Mouse (Mus musculus): Measurements from ENCODE around the gene Tcea2. TPM values are rescaled to one million over a fixed set of nuclear protein-coding genes. Genes with fewer than 3 reads are reported as not detected.
A peak's percentile ranks its signal among the peaks of the same experiment; 100 is the strongest.

Tcea2 gene
- total RNA-seq, 2 experiments from 2014 or later, result 6.1 to 7.3 TPM

GRCm38 (mm10) chr2:181696801-181697420, 16.8 kb downstream of the Tcea2 start:
- intact Hi-C loops (cut with DNase I), result no loop called here
- no peak for DNase-seq

GRCm38 (mm10) chr2:181698241-181698640, 18.1 kb downstream of the Tcea2 start, which contains the start of gene Lkaaear1:
Gene Lkaaear1, minus strand, starts transcription at chr2:181698442.
- intact Hi-C loops (cut with DNase I), result no loop called here
- DNase-seq, result no peak

GRCm38 (mm10) chr2:181706668-181707067, 26.6 kb downstream of the Tcea2 start:
- no peak for DNase-seq

GRCm38 (mm10) chr2:181713749-181714148, 33.6 kb downstream of the Tcea2 start:
- intact Hi-C loops (cut with DNase I), result no loop called here
- DNase-seq, result no peak

More at GRCm38 (mm10) chr2:181706668-181707067, 26.6 kb downstream of the Tcea2 start:
- intact Hi-C loops (cut with DNase I), result loop anchor here (1.0 to 2.0 kb wide), 2 partner anchors 26 to 48 kb away; partner anchors contain the start of gene Tcea2

- intact Hi-C loops (cut with DNase I), result no loop called here
- DNase-seq, result no peak
Observed at GRCm38 (mm10) chr2:181714903-181715326, 34.8 kb downstream of the Tcea2 start, which contains the start of gene Oprl1. Gene Oprl1, plus strand, starts transcription at chr2:181715016.

GRCm38 (mm10) chr2:181715382-181715781, 35.3 kb downstream of the Tcea2 start:
- intact Hi-C loops (cut with DNase I), result no loop called here
- DNase-seq, result no peak

- no peak for DNase-seq
- intact Hi-C loops (cut with DNase I), result no loop called here
Observed at GRCm38 (mm10) chr2:181716991-181717390, 36.9 kb downstream of the Tcea2 start.

- intact Hi-C loops (cut with DNase I), result no loop called here
- DNase-seq, result no peak
Observed at GRCm38 (mm10) chr2:181720061-181720460, 40.0 kb downstream of the Tcea2 start.

GRCm38 (mm10) chr2:181721200-181721599, 41.1 kb downstream of the Tcea2 start:
- intact Hi-C loops (cut with DNase I), result no loop called here

GRCm38 (mm10) chr2:181722213-181722612, 42.1 kb downstream of the Tcea2 start:
- intact Hi-C loops (cut with DNase I), result loop anchor here (1.0 kb wide), 1 partner anchor 145 kb away; no protein-coding TSS in a partner anchor
- DNase-seq, result peak in 1 of 2 experiments; percentile 14

More at GRCm38 (mm10) chr2:181721200-181721599, 41.1 kb downstream of the Tcea2 start:
- DNase-seq, result no peak

GRCm38 (mm10) chr2:181727659-181728262, 47.7 kb downstream of the Tcea2 start:
- no peak for DNase-seq
- intact Hi-C loops (cut with DNase I), result no loop called here

GRCm38 (mm10) chr2:181730051-181730450, 49.9 kb downstream of the Tcea2 start:
- intact Hi-C loops (cut with DNase I), result no loop called here
- no peak for DNase-seq

Other genes with a start within 250 kb of the Tcea2 start
- 10 to 100 TPM; 12.4 to 12.9 TPM for gene Zbtb46, start 220.9 kb upstream of the Tcea2 start, total RNA-seq (2021)
- gene Abhd16b, start 187.1 kb upstream of the Tcea2 start, total RNA-seq (2021), result not detected
- gene Tpd52l2, start 183.2 kb upstream of the Tcea2 start, total RNA-seq (2021), result 10 to 100 TPM; 62.9 to 67.7 TPM
- 10 to 100 TPM; 58.4 to 68.6 TPM for gene Dnajc5, start 159.8 kb upstream of the Tcea2 start, total RNA-seq (2021)
- gene Uckl1, start 95.4 kb upstream of the Tcea2 start, total RNA-seq (2021), result 10 to 100 TPM; 36.6 to 47.4 TPM
- 10 to 100 TPM; 36.0 to 38.3 TPM for gene Prpf6, start 88.4 kb upstream of the Tcea2 start, total RNA-seq (2021)
- gene Zfp512b, start 87.5 kb upstream of the Tcea2 start, total RNA-seq (2021), result 10 to 100 TPM; 16.6 to 18.0 TPM
- 1 to 10 TPM; 2.3 to 2.4 TPM for gene Samd10, start 81.1 kb upstream of the Tcea2 start, total RNA-seq (2021)
- gene Gm29797, start 23.3 kb upstream of the Tcea2 start, total RNA-seq (2021), result not detected
- 10 to 100 TPM; 34.4 to 64.4 TPM for gene Sox18, start 8.7 kb upstream of the Tcea2 start, total RNA-seq (2021)
- gene Rgs19, start 13.7 kb downstream of the Tcea2 start, total RNA-seq (2021), result 1 to 10 TPM; 5.7 to 7.2 TPM
- gene Lkaaear1, start 18.1 kb downstream of the Tcea2 start, total RNA-seq (2021), result not detected
- not detected for gene Oprl1, start 34.7 kb downstream of the Tcea2 start, total RNA-seq (2021)
- gene Myt1, start 83.0 kb downstream of the Tcea2 start, total RNA-seq (2021), result not detected
- gene Pcmtd2, start 157.5 kb downstream of the Tcea2 start, total RNA-seq (2021), result 10 to 100 TPM; 64.6 to 69.4 TPM
- 10 to 100 TPM in 1 of 2 experiments, 1 to 10 TPM in 1; 9.2 to 11.6 TPM for gene Polr3k, start 184.0 kb downstream of the Tcea2 start, total RNA-seq (2021)

All from heart, postnatal 36 days (tissue).